Mouse (Mus musculus) spleen, postnatal 4 days (tissue): Measurements from ENCODE around the gene Bend3.
A peak's percentile ranks its signal among the peaks of the same experiment; 100 is the strongest.

Experiments
- DNase-seq, 2 experiments: peaks; one replicate each; pipeline ENCODE4 v3.0.0; 2022; ENCODE audit warnings: low spot score in 2 of 2

Gene Bend3

DNA sequence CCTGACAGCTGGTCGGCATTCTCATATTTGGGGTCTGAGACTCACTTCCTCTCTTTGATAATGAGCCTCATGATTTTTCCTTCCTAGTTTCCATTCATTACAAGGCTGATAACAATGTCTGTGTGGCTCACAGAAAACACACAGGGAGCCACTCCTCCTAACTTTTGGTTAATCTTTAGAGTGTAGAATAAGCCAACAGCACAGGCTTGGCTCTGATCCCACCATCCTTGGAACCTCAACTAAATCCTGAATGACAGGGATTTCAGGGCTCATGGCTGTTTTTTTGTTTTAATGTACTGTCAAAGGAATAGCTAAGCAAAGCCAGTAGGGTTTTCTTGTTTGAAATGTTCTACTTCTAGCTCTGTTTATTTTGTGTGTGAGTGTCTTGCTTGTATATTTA is 55.8 kb downstream of the Bend3 start:
- no peak for DNase-seq

DNA sequence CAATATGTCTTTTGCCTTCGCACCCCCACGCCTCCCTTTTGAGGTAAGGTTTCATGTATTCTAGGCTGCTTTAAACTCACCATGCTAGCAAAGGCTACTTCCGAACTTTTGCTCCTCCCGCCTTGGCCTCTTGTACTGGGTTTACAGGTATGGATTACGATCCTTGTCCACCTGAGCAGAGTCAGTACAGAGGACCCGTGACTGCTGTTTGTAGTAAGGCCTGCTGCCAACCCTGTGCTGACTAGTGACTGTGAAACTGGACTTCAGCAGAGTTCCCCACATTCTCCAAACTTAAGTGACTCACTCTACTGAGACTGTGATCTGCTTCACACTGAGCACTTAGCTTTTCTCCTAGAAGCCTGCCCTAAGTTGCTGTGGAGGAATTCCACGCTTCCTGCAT is 59.0 kb downstream of the Bend3 start:
- DNase-seq: no peak

DNA sequence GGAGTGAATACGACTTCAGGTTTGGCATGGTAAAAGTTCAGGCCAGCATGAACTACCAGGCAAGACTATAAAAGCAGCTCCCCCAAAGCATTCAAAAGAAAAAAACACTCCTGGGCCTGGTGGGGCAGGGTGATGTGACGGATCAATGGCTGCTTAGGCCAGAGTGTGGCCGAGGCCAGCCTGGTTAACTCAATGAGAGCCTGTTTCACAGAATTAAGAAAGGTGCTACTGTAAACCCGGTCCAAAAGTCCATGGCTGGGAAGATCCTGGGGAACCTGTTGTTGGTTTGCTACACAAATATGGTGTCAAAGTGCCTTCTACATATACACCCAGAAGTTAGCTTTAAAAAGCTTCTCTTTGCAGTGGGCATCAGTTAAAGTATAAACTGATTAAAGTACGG is 60.2 kb downstream of the Bend3 start:
- no peak for DNase-seq

DNA sequence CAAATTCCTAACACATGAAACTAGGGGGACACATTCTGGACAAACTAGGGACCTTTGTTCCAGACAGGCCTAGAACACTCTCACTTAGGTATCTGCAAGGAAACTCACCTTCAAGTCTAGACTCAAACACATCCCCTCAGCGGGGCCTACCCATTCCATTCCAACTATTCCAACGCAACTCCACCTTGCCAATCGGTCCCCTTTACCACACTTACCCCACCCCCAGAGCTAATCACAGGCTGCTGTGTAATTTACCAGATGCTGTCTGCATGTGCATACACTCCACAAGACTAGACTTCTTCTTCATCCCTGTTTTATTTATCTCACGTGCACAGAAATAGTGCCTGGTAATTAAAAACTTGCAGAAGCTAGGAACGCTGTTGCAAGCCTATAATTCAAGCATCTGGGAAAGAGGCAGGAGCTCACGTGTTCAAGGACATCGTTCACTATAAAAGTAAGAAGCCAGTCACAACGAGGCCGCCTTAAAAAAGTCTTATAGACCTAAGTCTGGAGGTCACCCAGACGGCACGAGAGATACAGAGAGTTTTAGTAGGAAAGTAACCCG is 61.2 kb downstream of the Bend3 start:
- no peak for DNase-seq

DNA sequence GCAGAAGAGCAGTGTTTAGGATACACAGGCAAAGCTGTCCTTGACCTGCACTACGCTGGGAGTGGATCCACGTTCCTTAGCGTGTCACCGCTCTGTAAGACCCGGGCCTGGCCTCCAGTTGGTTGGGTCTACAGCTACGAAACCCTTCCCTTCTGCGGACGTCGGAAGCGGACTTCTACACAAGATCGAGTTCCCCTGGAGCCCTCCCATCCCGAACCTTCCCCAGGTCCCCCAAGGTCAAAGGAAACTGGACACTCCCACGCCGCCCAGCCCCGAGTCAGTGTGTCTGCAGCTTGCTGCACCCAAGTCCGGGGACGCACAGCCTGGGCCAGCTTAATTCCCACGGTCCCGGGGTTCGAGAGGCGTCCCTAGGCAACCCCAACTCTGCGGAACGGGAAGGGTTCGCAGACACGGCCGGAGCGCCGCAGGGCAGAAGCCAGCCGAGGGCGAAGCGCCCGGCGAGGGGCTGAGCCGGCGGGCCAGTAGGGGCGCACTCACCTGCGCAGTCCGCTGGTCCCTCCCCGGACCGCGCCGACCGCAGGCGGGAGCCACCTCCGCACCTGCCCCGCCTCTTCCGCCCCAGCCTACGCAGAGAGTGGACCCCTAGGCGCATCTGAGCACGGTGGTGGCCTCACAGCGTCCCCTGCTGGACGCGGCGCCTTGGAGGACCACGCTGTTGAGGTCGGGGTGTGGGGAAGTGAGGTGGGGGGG is 62.0 kb downstream of the Bend3 start, which contains the start of gene 1700021F05Rik:
TSS of gene 1700021F05Rik (minus strand) at position 553 of the 711 bp plus-strand sequence.
- peak; percentile 94 to 98 for DNase-seq

DNA sequence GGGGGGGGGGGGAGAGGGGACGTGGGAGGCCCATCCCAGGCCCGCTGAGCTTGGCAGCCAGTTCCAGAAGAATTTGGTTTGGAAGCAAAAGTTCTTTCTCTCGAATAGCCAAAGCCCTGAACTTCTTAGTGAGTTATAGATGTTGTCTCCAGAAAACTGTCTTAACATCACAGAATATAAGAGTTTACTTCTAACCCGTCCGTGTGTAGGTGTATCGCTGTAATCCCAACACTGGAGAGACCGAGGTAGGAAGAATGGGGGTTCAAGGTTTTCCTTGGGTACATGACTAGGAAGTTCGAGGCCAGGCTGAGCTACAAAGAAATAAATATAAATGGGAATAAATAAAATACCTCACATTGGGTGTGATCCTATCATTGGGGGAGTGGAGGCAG is 62.5 kb downstream of the Bend3 start:
- no peak for DNase-seq

DNA sequence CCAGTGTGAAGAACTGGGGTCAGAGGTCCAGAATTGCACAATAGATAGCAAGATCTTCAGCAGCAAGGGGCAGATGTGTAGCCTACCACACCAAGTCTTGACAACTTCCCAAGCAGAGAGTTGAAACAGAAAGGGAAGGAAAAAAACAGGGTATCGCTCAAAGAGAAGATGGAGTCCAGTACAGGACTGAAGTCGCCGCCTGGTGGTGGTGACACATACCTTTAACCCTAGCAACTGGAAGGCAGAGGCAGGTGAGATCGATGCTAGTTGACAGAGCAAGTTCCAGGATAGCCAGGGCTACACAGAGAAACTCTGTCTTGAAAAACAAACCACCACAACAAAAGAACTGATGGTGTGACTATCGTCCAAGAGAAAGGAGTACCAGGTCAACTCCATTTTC is 70.8 kb downstream of the Bend3 start:
- no peak for DNase-seq

DNA sequence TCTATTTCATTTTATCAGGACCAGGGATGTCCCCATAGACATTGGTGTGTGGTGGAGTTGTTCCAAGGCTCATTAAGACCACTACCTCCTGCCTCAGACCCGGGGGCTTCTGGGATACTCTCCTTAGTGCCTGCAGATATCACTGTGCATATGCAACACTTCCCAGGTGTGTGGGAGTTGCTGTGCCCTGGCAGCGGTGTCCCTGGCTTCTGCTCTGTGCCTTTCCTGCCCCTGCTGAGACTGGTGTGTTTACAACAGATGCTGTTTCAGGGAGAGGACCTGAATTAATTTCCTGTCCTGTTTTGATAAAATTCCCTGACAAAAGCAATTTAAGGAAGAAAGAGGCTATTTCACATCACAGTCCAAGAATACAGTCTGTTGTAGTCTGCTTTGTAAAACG is 72.3 kb downstream of the Bend3 start:
- no peak for DNase-seq

DNA sequence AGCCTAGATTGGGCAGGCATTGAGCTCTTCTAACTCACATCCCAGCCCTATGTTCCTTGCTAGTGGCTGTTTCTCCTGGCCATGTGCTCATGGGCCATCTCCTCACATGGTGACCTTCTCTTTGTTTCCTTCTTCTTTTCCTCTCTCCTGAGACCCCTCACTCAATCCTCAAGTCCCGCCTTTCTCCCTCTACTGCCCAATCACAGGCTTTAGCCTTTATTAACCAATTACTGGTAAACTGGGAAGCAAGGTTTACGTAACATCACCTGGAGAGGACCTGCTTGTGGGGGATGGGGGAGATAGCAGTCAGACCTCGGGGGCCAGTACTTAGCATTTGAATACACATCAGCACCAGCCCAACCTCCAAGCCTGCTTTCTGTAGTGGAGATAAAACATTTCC is 72.8 kb downstream of the Bend3 start:
- no peak for DNase-seq

DNA sequence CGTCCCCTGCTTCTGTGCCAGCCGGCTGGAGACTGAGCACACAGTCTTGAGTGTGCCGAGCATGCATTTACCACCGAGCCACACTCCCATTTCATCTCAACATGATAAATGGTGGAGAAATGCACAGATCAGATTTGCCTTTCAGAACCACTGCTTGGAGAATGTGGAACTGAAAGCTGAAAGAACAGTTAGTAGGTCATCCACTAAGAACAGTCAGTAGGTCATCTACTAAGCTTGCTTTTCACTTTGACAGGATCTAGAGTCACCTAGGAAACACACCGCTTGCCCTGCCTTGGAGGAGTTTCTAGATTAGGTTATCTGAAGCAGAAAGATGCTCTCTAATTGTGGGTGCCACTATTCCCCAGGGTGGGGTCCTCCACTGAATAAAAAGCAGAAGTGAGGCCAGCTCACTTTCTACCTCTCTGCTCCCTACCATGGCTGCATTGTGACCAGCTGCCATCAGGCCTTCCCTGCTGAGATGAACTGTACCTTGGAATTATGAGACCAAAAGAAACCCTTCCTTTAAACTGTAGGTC is 79.1 kb downstream of the Bend3 start:
- no peak for DNase-seq

DNA sequence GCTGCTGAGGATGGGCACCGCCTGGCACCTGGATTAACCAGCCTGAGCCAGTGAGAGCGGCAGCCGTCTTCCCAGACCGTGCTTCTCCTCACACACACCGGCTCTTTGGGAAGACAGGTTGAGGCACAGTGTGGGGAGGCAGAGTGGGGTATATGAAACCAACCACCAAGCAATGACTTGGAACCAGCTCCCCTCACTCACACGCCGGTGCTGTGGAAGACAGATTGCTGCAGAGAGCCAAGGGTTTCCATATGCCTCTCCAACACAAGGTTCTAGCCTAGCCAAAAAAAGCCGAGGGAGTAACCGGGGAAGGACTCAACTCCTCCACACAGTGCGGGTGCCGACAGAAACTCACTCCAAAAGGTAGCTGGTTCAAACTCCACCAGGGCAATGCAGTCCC is 80.7 kb downstream of the Bend3 start:
- DNase-seq: no peak

DNA sequence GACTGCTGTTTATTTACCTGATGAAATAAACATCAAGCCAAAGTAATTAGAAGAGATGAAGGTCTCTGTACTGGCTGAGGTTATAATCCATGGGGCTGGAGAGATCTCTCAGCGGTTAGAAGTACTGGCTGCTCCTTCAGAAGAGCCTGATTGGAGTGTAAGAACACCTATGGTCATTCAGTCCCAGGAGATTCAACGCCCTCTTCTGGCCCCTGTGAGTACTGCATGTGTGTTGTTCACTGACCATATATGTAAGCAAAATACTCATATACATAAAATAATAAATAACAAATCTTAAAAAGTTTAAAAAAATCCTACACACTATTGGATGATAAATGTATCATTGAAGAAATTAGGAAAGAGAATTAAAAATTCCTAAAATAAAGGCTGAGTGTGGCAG is 82.1 kb downstream of the Bend3 start:
- DNase-seq: no peak

DNA sequence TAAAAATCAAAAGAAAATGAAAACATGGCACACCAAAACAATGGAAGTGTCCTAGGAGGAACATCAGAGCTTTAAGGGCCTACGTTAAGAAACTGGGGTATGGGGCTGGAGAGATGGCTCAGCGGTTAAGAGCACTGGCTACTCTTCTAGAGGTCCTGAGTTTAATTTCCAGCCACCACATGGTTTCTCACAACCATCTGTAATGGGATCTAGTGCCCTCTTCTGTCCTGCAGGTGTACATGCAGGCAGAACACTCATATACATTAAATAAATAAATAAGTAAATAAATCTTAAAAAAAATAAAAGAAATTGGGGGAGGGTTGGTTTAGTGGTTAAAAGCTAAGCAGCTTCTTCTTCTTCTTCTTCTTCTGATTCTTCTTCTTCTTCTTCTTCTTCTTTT is 82.7 kb downstream of the Bend3 start:
- no peak for DNase-seq
